Mouse (Mus musculus): ENCODE measurements around the gene Frem3. TPM values are rescaled to one million over a fixed set of nuclear protein-coding genes. Genes with fewer than 3 reads are reported as not detected.

Frem3 gene
- polyA plus RNA-seq, 1 experiment = not detected

DNA sequence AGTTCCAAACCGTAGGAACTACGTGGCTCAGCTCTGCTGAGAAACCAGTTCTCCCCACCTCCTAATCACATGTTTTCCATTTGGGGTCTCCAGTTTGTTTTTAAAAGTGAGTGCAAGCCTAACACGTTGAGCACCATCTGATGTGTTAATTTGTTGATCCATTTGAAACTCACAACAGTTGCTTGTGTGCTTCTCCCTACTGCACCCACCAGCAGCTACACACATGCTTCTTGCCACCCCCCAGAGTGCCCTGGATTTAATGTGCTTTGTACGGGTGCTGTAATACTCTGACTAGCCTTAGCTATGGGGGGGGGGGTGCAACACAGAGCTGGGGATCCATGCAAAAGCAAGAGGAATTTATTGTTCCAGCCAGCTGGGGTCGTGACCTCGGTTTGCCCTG is 36.5 kb downstream of the Frem3 start:
- TF ChIP-seq POLR2A (IDR thresholded peaks at IDR 0.05; ENCODE audit: low read depth, low read length) (no peak), CTCF (IDR thresholded peaks at IDR 0.05; ENCODE audit: extremely low read depth, insufficient read depth, insufficient read length, insufficient replicate concordance) (no peak)
- no peaks in the 10 kb centered on the region for H3K4me1 ChIP-seq (ENCODE audit: control insufficient read depth, insufficient read depth, insufficient read length)

DNA sequence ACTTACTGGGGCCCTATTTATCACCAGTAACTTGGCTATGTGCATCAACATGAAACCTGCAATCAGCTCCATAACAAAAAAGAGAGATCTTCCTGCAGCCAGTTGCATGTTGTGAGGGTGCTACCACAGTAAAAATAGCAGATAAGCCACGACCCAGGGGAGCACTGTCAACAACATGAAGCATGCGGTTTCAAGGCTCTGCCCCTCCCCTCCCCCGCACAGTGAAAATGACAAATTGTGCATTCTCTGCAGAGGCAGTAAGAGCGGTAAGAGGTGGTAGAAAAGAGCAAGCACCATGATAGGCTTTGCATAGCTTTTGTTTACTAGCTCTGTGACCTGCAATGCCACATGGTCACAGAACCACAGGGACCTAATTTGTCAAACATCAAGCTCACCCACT is 46.8 kb downstream of the Frem3 start:
- Histone ChIP-seq H3K36me3 (ENCODE audit: control insufficient read depth, insufficient read depth, low read length) (no peaks in the 10 kb centered on the region), H3K27ac (ENCODE audit: insufficient read depth, low read length) (no peak overlapping the region), H3K27me3 (ENCODE audit: control insufficient read depth, insufficient read depth, low read length) (no peaks in the 10 kb centered on the region), H3K4me3 (ENCODE audit: extremely low read depth, insufficient read depth, insufficient read length) (no peak overlapping the region), H3K4me1 (ENCODE audit: control insufficient read depth, insufficient read depth, insufficient read length) (no peaks in the 10 kb centered on the region)
- TF ChIP-seq CTCF (IDR thresholded peaks at IDR 0.05; ENCODE audit: extremely low read depth, insufficient read depth, insufficient read length, insufficient replicate concordance) (no peak), POLR2A (IDR thresholded peaks at IDR 0.05; ENCODE audit: low read depth, low read length) (no peak)
- no peak for DNase-seq (ENCODE audit: low read depth in 1 of 2, low spot score in 2 of 2)
- 19% methylated on average over 4 of the region's 4 CpGs for WGBS

More for the DNA sequence above, 36.5 kb downstream of the Frem3 start:
- WGBS = 87% methylated on average over 6 of the region's 6 CpGs
- no peak for DNase-seq (ENCODE audit: low read depth in 1 of 2, low spot score in 2 of 2)
- no peaks in the 10 kb centered on the region for H3K27me3 ChIP-seq (ENCODE audit: control insufficient read depth, insufficient read depth, low read length)
- H3K4me3 ChIP-seq (ENCODE audit: extremely low read depth, insufficient read depth, insufficient read length) = no peak overlapping the region
- no peak overlapping the region for H3K27ac ChIP-seq (ENCODE audit: insufficient read depth, low read length)
- no peaks in the 10 kb centered on the region for H3K36me3 ChIP-seq (ENCODE audit: control insufficient read depth, insufficient read depth, low read length)

DNA sequence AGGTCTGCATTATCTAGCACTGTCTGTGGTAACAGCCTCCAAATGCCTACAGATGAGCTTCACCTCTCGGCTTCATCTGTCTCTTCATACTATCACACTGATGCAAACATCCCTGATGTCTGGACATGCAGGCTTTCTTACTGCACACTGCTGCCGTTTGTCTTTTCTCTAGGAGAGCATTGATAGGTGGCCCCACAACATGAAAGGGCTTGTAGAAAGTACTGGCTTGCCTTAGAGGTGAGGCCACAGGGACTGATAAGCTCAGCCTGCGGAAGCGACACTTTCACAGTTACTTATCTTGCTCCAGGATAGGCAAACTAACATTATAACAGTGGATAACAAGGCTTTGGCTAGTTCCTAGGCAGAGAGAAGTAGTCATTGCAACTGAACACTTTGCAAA is 50.2 kb downstream of the Frem3 start:
- no peaks in the 10 kb centered on the region for H3K4me1 ChIP-seq (ENCODE audit: control insufficient read depth, insufficient read depth, insufficient read length)
- WGBS = 77% methylated on average over 4 of the region's 4 CpGs
- TF ChIP-seq POLR2A (IDR thresholded peaks at IDR 0.05; ENCODE audit: low read depth, low read length) = no peak
- no peak for TF ChIP-seq CTCF (IDR thresholded peaks at IDR 0.05; ENCODE audit: extremely low read depth, insufficient read depth, insufficient read length, insufficient replicate concordance)
- H3K27me3 ChIP-seq (ENCODE audit: control insufficient read depth, insufficient read depth, low read length) = no peaks in the 10 kb centered on the region
- no peak overlapping the region for H3K27ac ChIP-seq (ENCODE audit: insufficient read depth, low read length)
- H3K4me3 ChIP-seq (ENCODE audit: extremely low read depth, insufficient read depth, insufficient read length) = no peak overlapping the region
- no peak for DNase-seq (ENCODE audit: low read depth in 1 of 2, low spot score in 2 of 2)
- H3K36me3 ChIP-seq (ENCODE audit: control insufficient read depth, insufficient read depth, low read length) = no peaks in the 10 kb centered on the region

DNA sequence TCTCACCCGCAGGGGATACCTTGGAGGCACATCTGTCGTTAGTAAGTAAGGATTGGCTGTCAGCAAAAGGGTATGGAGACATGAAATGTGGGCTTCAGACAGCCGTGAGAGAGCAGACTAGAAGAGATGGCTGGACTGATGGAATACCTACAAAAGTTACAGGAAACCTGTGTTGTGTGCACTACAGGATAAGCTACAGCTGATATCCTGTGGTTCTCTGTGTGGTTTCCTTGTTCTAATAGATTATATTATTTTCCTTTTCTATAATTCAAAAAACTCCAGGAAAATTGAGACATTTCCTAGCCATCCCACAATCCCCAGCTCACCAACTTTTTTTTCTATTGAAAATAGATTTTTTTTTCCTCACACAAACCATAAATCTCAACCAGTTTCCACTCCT is 52.6 kb downstream of the Frem3 start:
- 23% methylated on average over 3 of the region's 3 CpGs for WGBS
- no peak for DNase-seq (ENCODE audit: low read depth in 1 of 2, low spot score in 2 of 2)
- no peak overlapping the region for H3K4me3 ChIP-seq (ENCODE audit: extremely low read depth, insufficient read depth, insufficient read length)
- no peak overlapping the region for H3K27ac ChIP-seq (ENCODE audit: insufficient read depth, low read length)
- H3K27me3 ChIP-seq (ENCODE audit: control insufficient read depth, insufficient read depth, low read length) = no peaks in the 10 kb centered on the region
- no peaks in the 10 kb centered on the region for H3K36me3 ChIP-seq (ENCODE audit: control insufficient read depth, insufficient read depth, low read length)
- no peaks in the 10 kb centered on the region for H3K4me1 ChIP-seq (ENCODE audit: control insufficient read depth, insufficient read depth, insufficient read length)
- TF ChIP-seq CTCF (IDR thresholded peaks at IDR 0.05; ENCODE audit: extremely low read depth, insufficient read depth, insufficient read length, insufficient replicate concordance) = no peak
- no peak for TF ChIP-seq POLR2A (IDR thresholded peaks at IDR 0.05; ENCODE audit: low read depth, low read length)

DNA sequence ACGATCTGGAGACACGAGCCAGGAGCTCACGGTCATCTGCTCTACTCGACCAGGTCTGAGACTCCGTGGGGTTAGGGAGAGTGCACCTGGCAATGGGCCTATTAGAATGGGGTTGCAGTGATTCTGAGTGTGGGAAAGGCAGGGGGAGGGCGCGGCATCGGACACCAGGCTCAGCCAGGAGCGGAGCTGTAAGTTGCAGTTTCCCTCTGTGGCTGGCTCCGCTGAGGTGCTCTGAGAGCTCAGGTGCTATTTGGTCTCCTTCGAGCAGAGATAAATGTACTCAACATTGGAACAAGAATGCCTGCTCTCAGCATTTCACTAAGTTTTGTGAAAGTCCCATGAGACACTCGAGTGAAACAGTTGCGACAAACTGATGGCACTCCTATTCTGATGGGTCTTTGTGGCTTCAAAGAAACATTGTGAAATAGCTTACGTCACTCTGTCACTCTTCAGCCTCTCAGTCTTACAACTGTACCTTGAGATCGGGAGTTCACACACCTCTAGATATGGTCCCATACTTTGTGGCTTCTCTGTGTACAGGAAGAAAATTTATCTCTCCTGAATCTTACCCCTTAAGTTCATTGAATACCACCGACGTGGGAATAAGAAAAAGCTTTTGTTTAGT is 58.5 kb downstream of the Frem3 start:
- Histone ChIP-seq H3K27ac (ENCODE audit: insufficient read depth, low read length) (no peak overlapping the region), H3K27me3 (ENCODE audit: control insufficient read depth, insufficient read depth, low read length) (no peaks in the 10 kb centered on the region), H3K36me3 (ENCODE audit: control insufficient read depth, insufficient read depth, low read length) (no peaks in the 10 kb centered on the region), H3K4me1 (ENCODE audit: control insufficient read depth, insufficient read depth, insufficient read length) (no peaks in the 10 kb centered on the region), H3K4me3 (ENCODE audit: extremely low read depth, insufficient read depth, insufficient read length) (no peak overlapping the region)
- 76% methylated on average over 17 of the region's 17 CpGs for WGBS
- TF ChIP-seq POLR2A (IDR thresholded peaks at IDR 0.05; ENCODE audit: low read depth, low read length) = no peak
- no peak for TF ChIP-seq CTCF (IDR thresholded peaks at IDR 0.05; ENCODE audit: extremely low read depth, insufficient read depth, insufficient read length, insufficient replicate concordance)
- no peak for DNase-seq (ENCODE audit: low read depth in 1 of 2, low spot score in 2 of 2)

DNA sequence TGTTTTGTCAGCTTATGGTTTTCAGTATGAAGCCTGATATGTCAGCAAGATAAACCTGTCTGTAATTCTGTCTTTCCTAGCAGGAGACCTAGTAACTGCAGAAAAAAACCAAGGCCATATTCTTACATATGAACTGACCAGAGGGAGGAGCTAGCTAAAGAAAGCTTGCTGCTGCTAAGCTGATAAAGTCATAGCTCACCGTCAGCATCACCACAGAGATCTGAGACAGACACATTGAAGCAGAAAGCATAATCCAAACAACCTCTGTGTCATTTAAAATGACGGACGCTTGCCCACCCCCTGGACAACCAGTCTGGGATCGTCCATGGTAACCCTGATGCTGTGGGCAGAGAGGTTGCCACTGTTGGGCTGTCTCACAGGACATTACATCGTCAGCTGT is 71.7 kb downstream of the Frem3 start:
- WGBS = 83% methylated on average over 5 of the region's 5 CpGs
- no peak for TF ChIP-seq POLR2A (IDR thresholded peaks at IDR 0.05; ENCODE audit: low read depth, low read length)
- TF ChIP-seq CTCF (IDR thresholded peaks at IDR 0.05; ENCODE audit: extremely low read depth, insufficient read depth, insufficient read length, insufficient replicate concordance) = no peak
- H3K27ac ChIP-seq (ENCODE audit: insufficient read depth, low read length) = no peak overlapping the region
- no peaks in the 10 kb centered on the region for H3K4me1 ChIP-seq (ENCODE audit: control insufficient read depth, insufficient read depth, insufficient read length)
- no peak overlapping the region for H3K4me3 ChIP-seq (ENCODE audit: extremely low read depth, insufficient read depth, insufficient read length)
- H3K27me3 ChIP-seq (ENCODE audit: control insufficient read depth, insufficient read depth, low read length) = no peaks in the 10 kb centered on the region
- no peak for DNase-seq (ENCODE audit: low read depth in 1 of 2, low spot score in 2 of 2)
- no peaks in the 10 kb centered on the region for H3K36me3 ChIP-seq (ENCODE audit: control insufficient read depth, insufficient read depth, low read length)

DNA sequence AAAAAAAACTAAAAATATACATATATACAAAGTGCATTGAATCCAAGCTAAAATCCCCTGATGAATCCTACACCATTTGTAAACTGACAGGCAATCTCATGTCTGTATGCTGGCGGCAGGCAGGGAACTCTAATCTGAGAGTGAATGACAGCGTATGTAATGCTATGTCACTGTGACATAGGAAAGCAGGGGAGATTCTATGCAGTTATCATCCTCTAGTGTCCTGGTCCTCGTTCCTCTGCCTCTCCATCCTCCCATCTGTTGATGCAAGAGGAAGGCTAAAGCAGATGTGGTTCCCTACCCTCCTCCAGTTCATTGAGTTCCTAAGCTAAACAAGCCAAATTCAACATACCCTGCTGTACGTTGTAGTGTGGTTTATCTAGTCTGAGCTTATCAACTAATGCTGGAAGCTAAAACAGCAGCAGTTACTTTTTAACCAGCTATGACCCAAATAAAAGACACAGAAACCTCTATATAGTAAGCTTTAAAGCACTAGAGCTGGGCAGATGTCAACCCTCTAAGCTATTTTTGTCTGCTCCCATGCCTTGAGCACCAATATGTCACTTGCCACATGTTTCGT is 73.0 kb downstream of the Frem3 start:
- 65% methylated on average over 5 of the region's 5 CpGs for WGBS
- Histone ChIP-seq H3K27me3 (ENCODE audit: control insufficient read depth, insufficient read depth, low read length) (no peaks in the 10 kb centered on the region), H3K36me3 (ENCODE audit: control insufficient read depth, insufficient read depth, low read length) (no peaks in the 10 kb centered on the region), H3K27ac (ENCODE audit: insufficient read depth, low read length) (no peak overlapping the region), H3K4me3 (ENCODE audit: extremely low read depth, insufficient read depth, insufficient read length) (no peak overlapping the region), H3K4me1 (ENCODE audit: control insufficient read depth, insufficient read depth, insufficient read length) (no peaks in the 10 kb centered on the region)
- no peak for DNase-seq (ENCODE audit: low read depth in 1 of 2, low spot score in 2 of 2)
- TF ChIP-seq POLR2A (IDR thresholded peaks at IDR 0.05; ENCODE audit: low read depth, low read length) = no peak
- TF ChIP-seq CTCF (IDR thresholded peaks at IDR 0.05; ENCODE audit: extremely low read depth, insufficient read depth, insufficient read length, insufficient replicate concordance) = no peak

Data from spleen, adult 2 months (tissue).